In genomic region chr10:61537036-61537380, GRCm38 (mm10) we compare ENCODE assay signal across 8 mouse cellular contexts. TPM values are rescaled to one million over a fixed set of nuclear protein-coding genes. Genes with fewer than 3 reads are reported as not detected.
DNase-seq lines count a peak whose midpoint lies in the region; ATAC-seq and TF ChIP-seq lines count a peak whose summit lies in the region.
"Had no signal": no experiment of that assay in that cellular context is flagged by ENCODE, and none has a peak within 500 bp of the region (broad histone marks: within the 10 kb centered on the region; RNA-seq: fewer than 3 reads in every experiment).

No protein-coding gene starts in this region.

- H3K9me3 ChIP-seq in heart, embryonic 16.5 days (replicated peaks; ENCODE audit: control insufficient read depth, low read length), result no peaks in the 10 kb centered on the region
- H3K9me3 ChIP-seq: liver, embryonic 13.5 days had no signal

- H3K4me3 ChIP-seq in layer of hippocampus, adult 2 months, result no peak overlapping the region
- H3K4me3 ChIP-seq in heart, embryonic 16.5 days (ENCODE audit: low read length), result no peak overlapping the region
- H3K4me3 ChIP-seq: liver, embryonic 13.5 days had no signal

- ATAC-seq in erythroblast, adult 5-6 weeks (replicated peaks; ENCODE audit: low FRiP score, poor library complexity, severe bottlenecking), result peak; percentile 40; the same call in 1 of the 2 replicates
- no peak for ATAC-seq in heart, embryonic 16.5 days (replicated peaks; ENCODE audit: extremely low read depth, insufficient read depth, low FRiP score)

- no peak for TF ChIP-seq CTCF in layer of hippocampus, adult 2 months (conservative IDR thresholded peaks at IDR 0.05)

- no peak overlapping the region for H3K4me2 ChIP-seq in heart, embryonic 16.5 days (ENCODE audit: low read depth, low read length)
- H3K4me2 ChIP-seq: liver, embryonic 13.5 days had no signal

- no peak overlapping the region for H3K9ac ChIP-seq in heart, embryonic 16.5 days (ENCODE audit: low read length)
- H3K9ac ChIP-seq: liver, embryonic 13.5 days had no signal

- H3K4me1 ChIP-seq in heart, embryonic 16.5 days (ENCODE audit: control insufficient read depth, insufficient read depth, low read length), result peaks cover 31% of the 10 kb centered on the region

- 59% methylated on average over 5 of the region's 5 CpGs for WGBS in heart, embryonic 16.5 days

- H3K27me3 ChIP-seq in heart, embryonic 16.5 days (ENCODE audit: control insufficient read depth, insufficient read depth, low read length), result no peaks in the 10 kb centered on the region
- H3K27me3 ChIP-seq: liver, embryonic 13.5 days had no signal

- no peaks in the 10 kb centered on the region for H3K36me3 ChIP-seq in heart, embryonic 16.5 days (ENCODE audit: control insufficient read depth, insufficient read depth)
- H3K36me3 ChIP-seq: liver, embryonic 13.5 days had no signal

- 0 out of 2 replicates have a peak overlapping the region, but pooled peaks have one; percentile 10 for H3K27ac ChIP-seq in layer of hippocampus, adult 2 months
- peak overlapping the region; percentile 85 for H3K27ac ChIP-seq in heart, embryonic 16.5 days (ENCODE audit: low read length)
- H3K27ac ChIP-seq: liver, embryonic 13.5 days had no signal

- no peak for DNase-seq in layer of hippocampus, adult 2 months (ENCODE audit: low spot score in 2 of 2)
- DNase-seq in layer of hippocampus, postnatal 36 days, result no peak
- peak; percentile 24 to 46 for DNase-seq in lung, postnatal 4 days
- DNase-seq in spleen, postnatal 36 days (ENCODE audit: low spot score in 2 of 2), result no peak
- DNase-seq in urinary bladder, adult 2 months (ENCODE audit: low spot score), result no peak
- DNase-seq: liver, embryonic 13.5 days had no signal

RNA-seq across cellular contexts. Expression of gene Npffr1, which starts 58.3 kb away (rescaled TPM):
- total RNA-seq in layer of hippocampus, adult 2 months (2021), result 1 to 10 TPM; 4.0 to 4.7 TPM
- 1 to 10 TPM; 4.3 to 4.4 TPM for total RNA-seq in layer of hippocampus, postnatal 36 days (2021)
- not detected in 2 replicates for total RNA-seq in erythroblast, adult 5-6 weeks (2015; ENCODE audit: low replicate concordance)
- total RNA-seq in erythroblast, adult 5-6 weeks (2017; ENCODE audit: low replicate concordance), result not detected in 2 replicates
- polyA plus RNA-seq in heart, embryonic 16.5 days (2015; fragmentation: Nextera tagmentation; extraction: Ambion mirVana), result not detected in 2 replicates
- 0.03 and 0.04 TPM in 2 replicates for polyA plus RNA-seq in urinary bladder, adult 2 months (2012; rRNA removed)

Comparison
In these comparisons a context has a peak if more than half of its experiments do, and no peak if none do; other contexts are left out.
1. DNase-seq: peak in lung, postnatal 4 days (2 of 2); none in layer of hippocampus, adult 2 months (0 of 2), layer of hippocampus, postnatal 36 days (0 of 2), spleen, postnatal 36 days (0 of 2) and urinary bladder, adult 2 months (single experiment).
2. RNA of gene Npffr1, which starts 58.3 kb away (total RNA-seq): 4.0 to 4.7 TPM in layer of hippocampus, adult 2 months and 4.3 to 4.4 TPM in layer of hippocampus, postnatal 36 days; not detected in erythroblast, adult 5-6 weeks; every median in the first group is over 4 times any median in the second.